In the genomic region with DNA sequence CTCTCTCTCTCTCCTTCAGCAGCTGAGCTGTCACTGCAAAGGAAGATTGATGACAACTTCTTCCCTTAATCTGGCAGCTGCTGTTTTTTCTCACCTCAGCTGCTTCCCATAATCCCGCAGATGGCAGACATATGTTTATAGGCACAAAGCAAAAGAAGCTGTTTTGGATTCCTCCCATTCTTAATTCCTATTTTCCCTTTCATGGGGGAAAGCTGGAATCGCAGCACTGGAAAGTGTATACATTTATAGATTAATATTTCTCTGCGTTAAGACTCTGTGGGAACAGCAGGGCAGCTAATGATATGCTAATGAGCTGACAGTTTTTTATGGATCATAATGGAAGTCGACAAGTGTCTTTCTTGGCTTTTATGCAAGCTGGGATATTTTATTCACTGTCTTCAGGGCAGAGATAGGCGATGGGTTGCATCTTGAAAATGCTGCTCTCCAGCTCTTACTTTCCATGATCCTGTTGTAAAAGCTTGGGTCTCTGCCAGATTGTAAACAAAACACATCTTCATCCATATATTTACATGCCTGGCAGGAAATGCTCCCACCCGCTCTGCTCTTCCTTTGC, we compare ENCODE assay signal across 14 mouse cellular contexts.
DNase-seq lines count a peak whose midpoint lies in the region; ATAC-seq and TF ChIP-seq lines count a peak whose summit lies in the region.
"Had no signal": no experiment of that assay in that cellular context is flagged by ENCODE, and none has a peak within 500 bp of the region (broad histone marks: within the 10 kb centered on the region; RNA-seq: fewer than 3 reads in every experiment).

No protein-coding gene starts in this region.

- no peak for TF ChIP-seq CTCF in thymus, adult 2 months (IDR thresholded peaks at IDR 0.05; ENCODE audit: borderline replicate concordance, control insufficient read depth, extremely low read depth, insufficient read depth, low read length, poor library complexity)

- peaks cover 6% of the 10 kb centered on the region for H3K4me1 ChIP-seq in lung, embryonic 16.5 days (replicated peaks; ENCODE audit: control insufficient read depth, insufficient read depth, low read length)
- H3K4me1 ChIP-seq in hindbrain, embryonic 14.5 days (replicated peaks; ENCODE audit: control insufficient read depth, insufficient read depth, low read length), result peaks cover 11% of the 10 kb centered on the region; the same call in 1 of the 2 replicates
- peaks cover 14% of the 10 kb centered on the region for H3K4me1 ChIP-seq in midbrain, embryonic 16.5 days (ENCODE audit: control insufficient read depth, insufficient read depth, low read length)
- no peaks in the 10 kb centered on the region for H3K4me1 ChIP-seq in thymus, adult 2 months (replicated peaks; ENCODE audit: control insufficient read depth, insufficient read depth, low read length)
- H3K4me1 ChIP-seq: liver, embryonic 12.5 days had no signal

- DNase-seq in embryo, embryonic 10 days (ENCODE audit: low spot score), result peak; percentile 18
- no peak for DNase-seq in embryo, embryonic 9.5 days (ENCODE audit: extremely low spot score)
- no peak for DNase-seq in lung, postnatal 25 days (ENCODE audit: low spot score)
- DNase-seq in hindbrain, embryonic 14.5 days (ENCODE audit: low spot score), result peak; percentile 68
- no peak for DNase-seq in thymus, adult 2 months
- DNase-seq: cerebellum, adult 11-12 months; gastrocnemius, postnatal 25 days; heart, postnatal 36 days; right cerebral cortex, postnatal 4 days had no signal

- no peak overlapping the region for H3K4me3 ChIP-seq in lung, embryonic 16.5 days (ENCODE audit: low read length)
- H3K4me3 ChIP-seq in hindbrain, embryonic 14.5 days (replicated peaks; ENCODE audit: low read length), result no peak overlapping the region
- H3K4me3 ChIP-seq in midbrain, embryonic 16.5 days (ENCODE audit: low read depth, low read length), result no peak overlapping the region
- H3K4me3 ChIP-seq in thymus, adult 2 months (ENCODE audit: control insufficient read depth, insufficient read depth, low read length), result no peak overlapping the region
- H3K4me3 ChIP-seq: liver, embryonic 12.5 days had no signal

- H3K9me3 ChIP-seq in lung, embryonic 16.5 days (ENCODE audit: control insufficient read depth, low read length), result peaks cover 2% of the 10 kb centered on the region; the same call in 1 of the 2 replicates
- peaks cover 14% of the 10 kb centered on the region for H3K9me3 ChIP-seq in hindbrain, embryonic 14.5 days (ENCODE audit: control insufficient read depth, low read length)
- H3K9me3 ChIP-seq in midbrain, embryonic 16.5 days (replicated peaks; ENCODE audit: control insufficient read depth, low read length, poor library complexity, severe bottlenecking), result peaks cover 5% of the 10 kb centered on the region
- H3K9me3 ChIP-seq: liver, embryonic 12.5 days had no signal

- H3K4me2 ChIP-seq in lung, embryonic 16.5 days (ENCODE audit: low read depth, low read length), result no peak overlapping the region
- peak overlapping the region; percentile 21 for H3K4me2 ChIP-seq in hindbrain, embryonic 14.5 days (replicated peaks)
- H3K4me2 ChIP-seq in midbrain, embryonic 16.5 days (ENCODE audit: low read length), result peak overlapping the region; percentile 19; the same call in 1 of the 2 replicates
- H3K4me2 ChIP-seq: liver, embryonic 12.5 days had no signal

- 21% methylated on average over 6 of the region's 6 CpGs for WGBS in lung, embryonic 16.5 days
- WGBS in hindbrain, embryonic 14.5 days, result 17% methylated on average over 6 of the region's 6 CpGs
- WGBS in midbrain, embryonic 16.5 days, result 20% methylated on average over 6 of the region's 6 CpGs
- 53% methylated on average over 6 of the region's 6 CpGs for WGBS in thymus, adult 2 months

- ATAC-seq in lung, embryonic 16.5 days (ENCODE audit: low read depth), result peak; percentile 94
- peak; percentile 72 for ATAC-seq in hindbrain, embryonic 14.5 days (ENCODE audit: low FRiP score)
- peak; percentile 76 for ATAC-seq in midbrain, embryonic 16.5 days
- no peak for ATAC-seq in monocyte, adult 5-6 weeks (replicated peaks; ENCODE audit: insufficient number of reproducible peaks, low FRiP score, low TSS enrichment, poor library complexity, severe bottlenecking)
- ATAC-seq: liver, embryonic 12.5 days had no signal

- H3K27me3 ChIP-seq in lung, embryonic 16.5 days (ENCODE audit: control insufficient read depth, insufficient read depth, low read depth, low read length), result peaks cover 10% of the 10 kb centered on the region
- no peaks in the 10 kb centered on the region for H3K27me3 ChIP-seq in hindbrain, embryonic 14.5 days (ENCODE audit: control insufficient read depth, insufficient read depth, low read length)
- H3K27me3 ChIP-seq in midbrain, embryonic 16.5 days (ENCODE audit: control insufficient read depth, insufficient read depth, low read depth, low read length), result no peaks in the 10 kb centered on the region
- no peaks in the 10 kb centered on the region for H3K27me3 ChIP-seq in thymus, adult 2 months (ENCODE audit: control insufficient read depth, insufficient read depth, low read length)
- H3K27me3 ChIP-seq: liver, embryonic 12.5 days had no signal

- H3K27ac ChIP-seq in lung, embryonic 16.5 days (ENCODE audit: low read length), result peak overlapping the region; percentile 4; the same call in 1 of the 2 replicates
- peak overlapping the region; percentile 26; the same call in 1 of the 2 replicates for H3K27ac ChIP-seq in hindbrain, embryonic 14.5 days
- peak overlapping the region; percentile 19 for H3K27ac ChIP-seq in midbrain, embryonic 16.5 days (ENCODE audit: low read length)
- no peak overlapping the region for H3K27ac ChIP-seq in thymus, adult 2 months (ENCODE audit: control insufficient read depth, insufficient read depth, low read length)
- H3K27ac ChIP-seq: liver, embryonic 12.5 days had no signal

- TF ChIP-seq POLR2A in thymus, adult 2 months (IDR thresholded peaks at IDR 0.05; ENCODE audit: control insufficient read depth, extremely low read depth, insufficient read depth, low read length, poor library complexity), result no peak

- H3K9ac ChIP-seq in lung, embryonic 16.5 days (ENCODE audit: low read length), result no peak overlapping the region
- no peak overlapping the region for H3K9ac ChIP-seq in hindbrain, embryonic 14.5 days
- H3K9ac ChIP-seq in midbrain, embryonic 16.5 days (ENCODE audit: low read depth, low read length), result no peak overlapping the region
- H3K9ac ChIP-seq: liver, embryonic 12.5 days had no signal

- H3K36me3 ChIP-seq in lung, embryonic 16.5 days (ENCODE audit: control insufficient read depth, insufficient read depth, low read length), result no peaks in the 10 kb centered on the region
- no peaks in the 10 kb centered on the region for H3K36me3 ChIP-seq in hindbrain, embryonic 14.5 days (replicated peaks; ENCODE audit: control insufficient read depth, insufficient read depth)
- no peaks in the 10 kb centered on the region for H3K36me3 ChIP-seq in midbrain, embryonic 16.5 days (ENCODE audit: control insufficient read depth, insufficient read depth, low read length)
- H3K36me3 ChIP-seq in thymus, adult 2 months (ENCODE audit: control insufficient read depth, insufficient read depth, low read length), result no peaks in the 10 kb centered on the region
- H3K36me3 ChIP-seq: G1E; liver, embryonic 12.5 days had no signal

Comparison
In these comparisons a context has a peak if more than half of its experiments do, and no peak if none do; other contexts are left out.
1. DNase-seq: peak in embryo, embryonic 10 days (single experiment) and hindbrain, embryonic 14.5 days (single experiment); none in embryo, embryonic 9.5 days (single experiment), lung, postnatal 25 days (single experiment) and thymus, adult 2 months (single experiment).